Mouse (Mus musculus): Measurements from ENCODE around the gene Dnah8. TPM values are rescaled to one million over a fixed set of nuclear protein-coding genes. Genes with fewer than 3 reads are reported as not detected.

Dnah8 gene
- polyA plus RNA-seq, 1 experiment: not detected

DNA sequence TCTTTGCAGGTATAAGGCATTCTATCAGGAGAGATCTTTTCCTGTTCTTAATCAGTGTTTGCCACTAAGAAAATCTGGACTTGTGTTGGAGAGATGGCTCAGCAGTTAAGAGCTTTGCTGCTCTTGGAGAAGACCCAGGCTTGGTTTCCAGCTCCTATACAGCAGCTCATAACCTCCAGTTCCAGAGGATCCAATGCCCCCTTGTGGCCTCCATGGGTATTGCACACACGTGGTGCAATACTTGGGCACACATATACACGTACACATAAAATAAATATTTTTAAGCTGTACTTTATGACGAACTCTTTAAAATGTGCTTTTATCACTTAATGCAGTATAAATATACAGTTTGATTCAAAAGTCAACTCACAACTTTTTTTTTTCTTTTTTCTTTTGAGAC is 24.6 kb downstream of the Dnah8 start:
- Histone ChIP-seq H3K9me3 (peaks cover 68% of the 10 kb centered on the region), H3K36me3 (replicated peaks; ENCODE audit: low read length) (no peaks in the 10 kb centered on the region), H3K27me3 (replicated peaks) (peaks cover 2% of the 10 kb centered on the region), H3K4me1 (no peaks in the 10 kb centered on the region), H3K4me3 (replicated peaks) (no peak overlapping the region)
- no peak for TF ChIP-seq GATA1 (IDR thresholded peaks at IDR 0.05; ENCODE audit: borderline replicate concordance, low read length)

DNA sequence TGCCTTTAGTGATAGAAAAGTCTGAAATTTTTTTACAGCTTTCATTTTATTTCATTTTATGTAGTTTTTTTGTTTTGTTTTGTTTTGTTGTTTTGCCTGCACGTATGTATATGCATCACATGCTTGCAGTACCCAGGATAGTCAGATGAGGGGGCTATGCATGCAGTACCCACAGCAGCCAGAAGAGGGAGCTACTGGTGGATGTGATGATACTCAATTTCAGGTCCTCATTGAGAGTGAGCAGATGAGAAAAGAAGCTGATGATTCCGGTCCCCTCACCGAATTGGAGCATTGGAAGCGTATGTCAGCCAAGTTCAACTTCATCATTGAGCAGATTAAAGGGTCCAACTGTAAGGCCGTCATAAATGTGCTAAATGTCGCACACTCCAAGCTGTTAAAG is 28.9 kb downstream of the Dnah8 start:
- TF ChIP-seq FLI1 (IDR thresholded peaks at IDR 0.05; ENCODE audit: low read length): no peak
- TF ChIP-seq GATA1 (IDR thresholded peaks at IDR 0.05; ENCODE audit: borderline replicate concordance, low read length): no peak
- Histone ChIP-seq H3K4me3 (replicated peaks) (no peak overlapping the region), H3K4me1 (no peaks in the 10 kb centered on the region), H3K27me3 (replicated peaks) (no peaks in the 10 kb centered on the region), H3K36me3 (replicated peaks; ENCODE audit: low read length) (no peaks in the 10 kb centered on the region), H3K9me3 (peaks cover 68% of the 10 kb centered on the region)

DNA sequence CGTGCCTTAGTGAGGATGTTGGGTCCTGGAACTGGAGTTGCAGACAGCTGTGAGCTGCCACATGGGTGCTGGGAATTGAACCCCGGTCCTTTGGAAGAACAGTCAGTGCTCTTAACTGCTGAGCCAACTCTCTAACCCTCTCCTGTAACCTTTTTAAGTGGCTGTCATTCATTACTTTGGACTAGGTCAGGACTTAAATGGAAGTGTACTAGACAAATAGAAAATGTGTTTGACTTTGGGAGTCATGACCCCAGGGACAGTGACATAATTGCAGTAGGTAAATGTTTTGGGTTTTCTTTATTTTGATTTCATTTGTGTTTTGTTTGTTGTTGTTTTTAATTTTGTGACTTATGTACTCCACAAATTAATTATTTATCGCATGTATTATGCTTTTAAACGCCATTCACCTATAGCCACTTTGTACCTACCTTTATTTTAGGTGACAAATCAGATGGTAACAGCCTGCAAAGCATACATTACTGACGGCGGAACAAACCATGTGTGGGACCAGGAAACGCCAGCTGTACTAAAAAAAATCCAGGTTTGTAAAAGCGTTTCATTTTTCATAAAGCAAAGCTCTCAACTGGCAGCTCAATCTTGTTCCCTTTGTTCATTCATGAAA is 33.5 kb downstream of the Dnah8 start:
- H3K9me3 ChIP-seq: peaks cover 38% of the 10 kb centered on the region
- H3K4me1 ChIP-seq: no peaks in the 10 kb centered on the region
- peak overlapping the region; percentile 74 for H3K4me3 ChIP-seq (replicated peaks)
- H3K36me3 ChIP-seq (replicated peaks; ENCODE audit: low read length): no peaks in the 10 kb centered on the region
- H3K27me3 ChIP-seq (replicated peaks): peaks cover 2% of the 10 kb centered on the region
- TF ChIP-seq GATA1 (IDR thresholded peaks at IDR 0.05; ENCODE audit: borderline replicate concordance, low read length): no peak
- TF ChIP-seq FLI1 (IDR thresholded peaks at IDR 0.05; ENCODE audit: low read length): no peak

DNA sequence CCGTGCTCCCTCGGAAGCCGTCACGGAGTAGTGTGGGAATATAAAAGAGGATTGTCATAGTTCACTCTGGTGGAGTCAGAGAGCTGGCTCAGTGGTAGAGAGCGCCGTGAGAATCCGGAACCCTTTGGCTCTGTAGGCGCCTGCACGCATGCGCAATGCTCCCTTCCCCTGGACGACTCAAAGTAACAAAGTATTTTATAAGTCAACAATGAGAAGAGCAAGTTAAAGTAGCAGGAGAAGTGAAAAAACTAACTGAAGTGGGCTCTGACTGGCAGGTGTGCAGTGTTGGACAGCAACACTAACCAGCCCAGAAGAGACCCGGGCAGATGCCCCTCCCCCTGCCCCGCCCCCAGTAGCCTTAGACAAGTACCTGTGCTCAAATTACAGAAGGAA is 34.0 kb downstream of the Dnah8 start:
- Histone ChIP-seq H3K27me3 (replicated peaks) (peaks cover 2% of the 10 kb centered on the region), H3K36me3 (replicated peaks; ENCODE audit: low read length) (no peaks in the 10 kb centered on the region), H3K4me1 (no peaks in the 10 kb centered on the region), H3K9me3 (peaks cover 33% of the 10 kb centered on the region), H3K4me3 (replicated peaks) (peak overlapping the region; percentile 74)
- TF ChIP-seq GATA1 (IDR thresholded peaks at IDR 0.05; ENCODE audit: borderline replicate concordance, low read length): no peak
- no peak for TF ChIP-seq FLI1 (IDR thresholded peaks at IDR 0.05; ENCODE audit: low read length)

DNA sequence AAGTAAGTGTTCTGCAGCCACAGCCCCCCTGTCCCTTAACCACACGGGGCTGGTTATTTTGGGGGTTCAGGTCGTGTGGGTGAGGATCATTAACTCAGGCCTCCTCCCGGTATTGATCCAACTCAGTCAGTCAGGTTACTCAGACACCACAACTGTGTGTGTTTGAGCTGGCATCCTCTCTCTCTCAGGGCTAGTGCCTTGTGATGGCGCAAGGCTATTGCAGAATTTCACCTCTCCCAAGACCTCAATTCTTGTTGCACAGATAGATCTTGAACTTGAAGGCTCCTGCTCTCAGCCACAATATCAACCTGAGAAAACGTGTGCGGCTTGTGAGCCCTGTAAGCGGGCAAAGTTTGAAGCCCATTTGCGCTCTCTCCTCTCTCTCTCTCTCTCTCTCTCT is 38.0 kb downstream of the Dnah8 start:
- H3K9me3 ChIP-seq: peaks cover 25% of the 10 kb centered on the region
- peaks cover 2% of the 10 kb centered on the region for H3K27me3 ChIP-seq (replicated peaks)
- H3K4me3 ChIP-seq (replicated peaks): no peak overlapping the region
- H3K36me3 ChIP-seq (replicated peaks; ENCODE audit: low read length): no peaks in the 10 kb centered on the region
- H3K4me1 ChIP-seq: no peaks in the 10 kb centered on the region
- TF ChIP-seq GATA1 (IDR thresholded peaks at IDR 0.05; ENCODE audit: borderline replicate concordance, low read length) (no peak), FLI1 (IDR thresholded peaks at IDR 0.05; ENCODE audit: low read length) (no peak)

DNA sequence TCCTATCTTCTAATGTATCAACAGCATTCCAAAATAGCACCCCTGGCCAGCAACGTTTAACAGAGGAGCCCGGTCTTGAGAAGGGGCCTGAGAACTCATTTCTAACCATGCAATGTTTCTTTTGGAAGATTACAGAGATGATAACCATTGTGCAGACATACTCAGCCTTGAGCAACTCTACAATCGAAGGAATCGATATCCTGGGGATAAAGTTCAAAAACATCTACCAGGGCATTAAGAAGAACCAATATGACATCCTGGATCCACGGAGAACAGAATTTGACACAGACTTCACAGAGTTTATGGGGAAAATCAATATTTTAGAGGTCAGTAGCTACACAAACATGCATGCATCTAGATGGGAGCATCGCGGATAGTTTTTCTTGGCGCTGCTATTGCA is 39.0 kb downstream of the Dnah8 start:
- no peak overlapping the region for H3K4me3 ChIP-seq (replicated peaks)
- H3K36me3 ChIP-seq (replicated peaks; ENCODE audit: low read length): no peaks in the 10 kb centered on the region
- no peaks in the 10 kb centered on the region for H3K4me1 ChIP-seq
- peaks cover 2% of the 10 kb centered on the region for H3K27me3 ChIP-seq (replicated peaks)
- H3K9me3 ChIP-seq: peaks cover 31% of the 10 kb centered on the region
- TF ChIP-seq GATA1 (IDR thresholded peaks at IDR 0.05; ENCODE audit: borderline replicate concordance, low read length) (no peak), FLI1 (IDR thresholded peaks at IDR 0.05; ENCODE audit: low read length) (no peak)

DNA sequence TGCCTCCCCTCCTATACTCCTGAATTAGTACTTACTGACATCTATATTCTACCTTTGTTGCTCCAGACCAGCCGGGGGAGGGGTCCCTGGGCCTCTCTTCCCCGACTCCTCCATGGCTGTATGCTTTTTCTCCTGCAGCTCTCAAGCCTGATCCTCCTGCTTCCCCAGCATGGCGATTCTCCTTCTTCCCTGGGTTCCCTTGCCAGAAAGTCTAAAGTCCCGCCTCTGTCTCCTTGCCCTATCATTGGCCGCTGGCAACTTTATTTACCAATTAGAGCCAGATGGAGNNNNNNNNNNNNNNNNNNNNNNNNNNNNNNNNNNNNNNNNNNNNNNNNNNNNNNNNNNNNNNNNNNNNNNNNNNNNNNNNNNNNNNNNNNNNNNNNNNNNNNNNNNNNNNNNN is 40.7 kb downstream of the Dnah8 start:
- Histone ChIP-seq H3K36me3 (replicated peaks; ENCODE audit: low read length) (no peaks in the 10 kb centered on the region), H3K9me3 (peaks cover 30% of the 10 kb centered on the region), H3K4me1 (no peaks in the 10 kb centered on the region), H3K27me3 (replicated peaks) (peaks cover 2% of the 10 kb centered on the region), H3K4me3 (replicated peaks) (no peak overlapping the region)
- no peak for TF ChIP-seq FLI1 (IDR thresholded peaks at IDR 0.05; ENCODE audit: low read length)
- no peak for TF ChIP-seq GATA1 (IDR thresholded peaks at IDR 0.05; ENCODE audit: borderline replicate concordance, low read length)

DNA sequence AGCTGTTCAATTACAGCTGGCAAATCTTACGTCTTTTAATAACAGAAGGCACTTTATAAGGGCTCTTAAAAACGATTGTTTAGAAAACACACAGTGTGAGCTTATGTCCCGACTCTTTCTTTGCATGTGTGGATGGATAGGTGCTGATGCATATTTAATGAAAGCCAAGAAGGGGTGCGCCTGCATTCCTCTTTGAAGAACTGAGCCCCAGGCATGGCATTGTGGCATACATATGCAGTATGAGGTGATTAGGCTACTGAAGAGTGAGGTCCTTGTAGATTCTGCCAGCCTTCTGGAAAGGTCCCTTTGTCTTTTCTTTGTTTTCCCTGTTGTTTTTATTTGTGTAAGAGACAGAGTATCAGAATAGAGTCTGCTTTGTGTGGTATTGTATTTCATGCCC is 48.4 kb downstream of the Dnah8 start:
- H3K9me3 ChIP-seq: peaks cover 55% of the 10 kb centered on the region
- no peaks in the 10 kb centered on the region for H3K4me1 ChIP-seq
- no peak overlapping the region for H3K4me3 ChIP-seq (replicated peaks)
- TF ChIP-seq GATA1 (IDR thresholded peaks at IDR 0.05; ENCODE audit: borderline replicate concordance, low read length) (no peak), FLI1 (IDR thresholded peaks at IDR 0.05; ENCODE audit: low read length) (no peak)
- H3K27me3 ChIP-seq (replicated peaks): peaks cover 2% of the 10 kb centered on the region
- H3K36me3 ChIP-seq (replicated peaks; ENCODE audit: low read length): no peaks in the 10 kb centered on the region

DNA sequence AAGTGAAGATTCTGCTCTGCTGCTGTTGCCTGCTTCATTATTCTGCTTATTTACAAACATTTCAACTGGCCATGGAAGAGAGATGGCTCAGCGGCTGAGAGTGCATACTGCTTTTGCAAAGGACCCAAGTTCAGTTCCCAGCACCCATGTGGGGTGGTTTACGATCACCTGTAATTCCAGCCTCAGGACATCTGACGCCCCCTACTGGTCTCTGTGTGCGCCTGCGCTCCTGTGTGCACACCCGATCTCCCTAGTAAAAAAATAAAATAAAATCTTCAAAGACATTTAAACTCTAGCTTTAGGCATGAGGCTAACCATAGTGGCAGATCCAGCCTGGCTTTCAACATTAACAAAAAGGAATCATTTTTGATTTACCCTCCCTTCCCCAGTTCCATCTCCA is 48.9 kb downstream of the Dnah8 start:
- no peaks in the 10 kb centered on the region for H3K36me3 ChIP-seq (replicated peaks; ENCODE audit: low read length)
- peaks cover 2% of the 10 kb centered on the region for H3K27me3 ChIP-seq (replicated peaks)
- TF ChIP-seq GATA1 (IDR thresholded peaks at IDR 0.05; ENCODE audit: borderline replicate concordance, low read length) (no peak), FLI1 (IDR thresholded peaks at IDR 0.05; ENCODE audit: low read length) (no peak)
- no peak overlapping the region for H3K4me3 ChIP-seq (replicated peaks)
- no peaks in the 10 kb centered on the region for H3K4me1 ChIP-seq
- peaks cover 55% of the 10 kb centered on the region for H3K9me3 ChIP-seq

DNA sequence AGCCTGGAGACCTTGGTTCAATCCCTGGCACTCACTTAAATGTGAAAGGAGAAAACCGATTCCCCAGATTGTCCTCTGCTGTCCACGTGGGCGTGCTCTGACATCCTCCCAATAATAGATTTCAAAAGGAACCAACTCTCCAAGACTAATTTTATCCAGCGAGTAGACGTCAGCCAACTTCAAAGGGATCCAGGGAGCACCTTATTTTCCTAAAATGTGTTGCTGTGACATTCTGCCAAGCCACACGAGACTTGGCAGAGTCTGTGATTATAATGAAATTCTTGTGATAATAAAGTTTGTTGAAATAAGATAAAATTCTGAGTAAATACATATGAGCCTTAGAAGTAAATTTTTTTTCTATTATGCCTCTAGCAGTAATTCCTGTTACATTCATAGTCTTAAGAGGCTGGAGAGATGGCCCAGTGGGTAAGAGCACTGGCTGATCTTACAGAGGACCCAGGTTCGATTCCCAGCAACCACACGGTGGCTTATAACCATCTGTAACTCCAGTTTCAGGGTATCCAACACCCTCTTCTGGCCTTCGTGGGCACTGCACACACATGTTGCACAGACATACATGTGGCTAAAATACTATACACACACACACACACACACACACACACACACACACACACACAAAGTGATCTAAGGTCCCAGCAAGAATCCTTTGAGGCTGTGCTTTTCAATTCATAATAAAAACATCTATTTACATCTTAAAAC is 51.0 kb downstream of the Dnah8 start:
- Histone ChIP-seq H3K4me1 (no peaks in the 10 kb centered on the region), H3K27me3 (replicated peaks) (peaks cover 2% of the 10 kb centered on the region), H3K4me3 (replicated peaks) (no peak overlapping the region), H3K9me3 (peaks cover 60% of the 10 kb centered on the region), H3K36me3 (replicated peaks; ENCODE audit: low read length) (no peaks in the 10 kb centered on the region)
- TF ChIP-seq FLI1 (IDR thresholded peaks at IDR 0.05; ENCODE audit: low read length) (no peak), GATA1 (IDR thresholded peaks at IDR 0.05; ENCODE audit: borderline replicate concordance, low read length) (no peak)

All from megakaryocyte, embryonic 14.5 days (primary cell).